Mouse (Mus musculus): Measurements from ENCODE around the gene Ep400. TPM values are rescaled to one million over a fixed set of nuclear protein-coding genes. Genes with fewer than 3 reads are reported as not detected.
A peak's percentile ranks its signal among the peaks of the same experiment; 100 is the strongest.
"Not testable (repeated sequence)": the region's sequence is repeated elsewhere in the genome, so short reads cannot be mapped to it uniquely, and the experiment has no call there.

Gene Ep400
- polyA plus RNA-seq, 1 experiment from 2014 or later: 57.2 TPM

- not testable (repeated sequence) for H3K4me3 ChIP-seq; H3K27ac ChIP-seq; H3K27me3 ChIP-seq (replicated peaks); H3K4me1 ChIP-seq; H3K4me2 ChIP-seq (replicated peaks); H3K9me3 ChIP-seq; H3K9ac ChIP-seq; ATAC-seq (ENCODE audit: low FRiP score, low read depth)
- H3K36me3 ChIP-seq: peaks cover 65% of the 10 kb centered on the region
- WGBS: 88% methylated on average over 1 of the region's 1 CpGs
These were observed 49.1 kb downstream of the Ep400 start for GRCm38 (mm10) chr5:110721463-110721862.

- ATAC-seq (ENCODE audit: low FRiP score, low read depth): no peak
- Histone ChIP-seq H3K9ac (no peak overlapping the region), H3K36me3 (peaks cover 49% of the 10 kb centered on the region), H3K27ac (no peak overlapping the region), H3K9me3 (no peaks in the 10 kb centered on the region), H3K27me3 (replicated peaks) (no peaks in the 10 kb centered on the region), H3K4me3 (no peak overlapping the region), H3K4me2 (replicated peaks) (no peak overlapping the region), H3K4me1 (no peaks in the 10 kb centered on the region)
- 93% methylated on average over 2 of the region's 2 CpGs for WGBS
These were observed 59.1 kb downstream of the Ep400 start for GRCm38 (mm10) chr5:110711455-110711854.

- Histone ChIP-seq H3K27me3 (replicated peaks) (no peaks in the 10 kb centered on the region), H3K27ac (no peak overlapping the region), H3K4me2 (replicated peaks) (no peak overlapping the region), H3K4me1 (no peaks in the 10 kb centered on the region), H3K4me3 (no peak overlapping the region), H3K36me3 (peaks cover 70% of the 10 kb centered on the region), H3K9me3 (no peaks in the 10 kb centered on the region), H3K9ac (no peak overlapping the region)
- no peak for ATAC-seq (ENCODE audit: low FRiP score, low read depth)
- WGBS: 94% methylated on average over 4 of the region's 4 CpGs
These were observed 61.3 kb downstream of the Ep400 start for GRCm38 (mm10) chr5:110709256-110709655.

- ATAC-seq (ENCODE audit: low FRiP score, low read depth): no peak
- no peak overlapping the region for H3K4me2 ChIP-seq (replicated peaks)
- 85% methylated on average over 1 of the region's 1 CpGs for WGBS
- no peaks in the 10 kb centered on the region for H3K9me3 ChIP-seq
- H3K36me3 ChIP-seq: peaks cover 94% of the 10 kb centered on the region
- no peak overlapping the region for H3K9ac ChIP-seq
- no peak overlapping the region for H3K4me3 ChIP-seq
- H3K27ac ChIP-seq: no peak overlapping the region
- no peaks in the 10 kb centered on the region for H3K4me1 ChIP-seq
- H3K27me3 ChIP-seq (replicated peaks): no peaks in the 10 kb centered on the region
These were observed 66.5 kb downstream of the Ep400 start for GRCm38 (mm10) chr5:110704004-110704403.

GRCm38 (mm10) chr5:110698617-110699016, 71.9 kb downstream of the Ep400 start:
- Histone ChIP-seq H3K27ac (no peak overlapping the region), H3K9me3 (no peaks in the 10 kb centered on the region), H3K27me3 (replicated peaks) (no peaks in the 10 kb centered on the region), H3K4me1 (no peaks in the 10 kb centered on the region), H3K9ac (no peak overlapping the region), H3K36me3 (peaks cover 92% of the 10 kb centered on the region), H3K4me3 (no peak overlapping the region), H3K4me2 (replicated peaks) (no peak overlapping the region)
- WGBS: 81% methylated on average over 4 of the region's 4 CpGs
- no peak for ATAC-seq (ENCODE audit: low FRiP score, low read depth)

GRCm38 (mm10) chr5:110682041-110682440, 88.5 kb downstream of the Ep400 start:
- H3K27me3 ChIP-seq (replicated peaks): no peaks in the 10 kb centered on the region
- H3K27ac ChIP-seq: no peak overlapping the region
- H3K36me3 ChIP-seq: peaks cover 91% of the 10 kb centered on the region
- H3K4me3 ChIP-seq: no peak overlapping the region
- no peaks in the 10 kb centered on the region for H3K4me1 ChIP-seq
- H3K9ac ChIP-seq: no peak overlapping the region
- no peak overlapping the region for H3K4me2 ChIP-seq (replicated peaks)
- no peaks in the 10 kb centered on the region for H3K9me3 ChIP-seq
- no peak for ATAC-seq (ENCODE audit: low FRiP score, low read depth)
- 94% methylated on average over 8 of the region's 8 CpGs for WGBS

GRCm38 (mm10) chr5:110665486-110666121, 104.9 kb downstream of the Ep400 start:
- Histone ChIP-seq H3K4me3 (no peak overlapping the region), H3K9ac (no peak overlapping the region), H3K4me1 (no peaks in the 10 kb centered on the region), H3K36me3 (peaks cover 86% of the 10 kb centered on the region), H3K4me2 (replicated peaks) (no peak overlapping the region), H3K27ac (no peak overlapping the region), H3K27me3 (replicated peaks) (no peaks in the 10 kb centered on the region), H3K9me3 (no peaks in the 10 kb centered on the region)
- 66% methylated on average over 6 of the region's 6 CpGs for WGBS
- ATAC-seq (ENCODE audit: low FRiP score, low read depth): no peak

GRCm38 (mm10) chr5:110664750-110665269, 105.7 kb downstream of the Ep400 start:
- H3K4me2 ChIP-seq (replicated peaks): no peak overlapping the region
- H3K36me3 ChIP-seq: peaks cover 86% of the 10 kb centered on the region

GRCm38 (mm10) chr5:110664041-110664440, 106.5 kb downstream of the Ep400 start:
- Histone ChIP-seq H3K4me2 (replicated peaks) (no peak overlapping the region), H3K4me3 (no peak overlapping the region), H3K9ac (no peak overlapping the region), H3K36me3 (peaks cover 87% of the 10 kb centered on the region), H3K27me3 (replicated peaks) (no peaks in the 10 kb centered on the region), H3K4me1 (no peaks in the 10 kb centered on the region), H3K9me3 (no peaks in the 10 kb centered on the region), H3K27ac (no peak overlapping the region)
- ATAC-seq (ENCODE audit: low FRiP score, low read depth): no peak
- WGBS: 95% methylated on average over 2 of the region's 2 CpGs

More at GRCm38 (mm10) chr5:110664750-110665269, 105.7 kb downstream of the Ep400 start:
- H3K4me3 ChIP-seq: no peak overlapping the region
- no peaks in the 10 kb centered on the region for H3K27me3 ChIP-seq (replicated peaks)
- no peak overlapping the region for H3K27ac ChIP-seq
- ATAC-seq (ENCODE audit: low FRiP score, low read depth): no peak
- WGBS: 92% methylated on average over 2 of the region's 2 CpGs
- no peaks in the 10 kb centered on the region for H3K9me3 ChIP-seq
- no peaks in the 10 kb centered on the region for H3K4me1 ChIP-seq
- H3K9ac ChIP-seq: no peak overlapping the region

GRCm38 (mm10) chr5:110659682-110660081, 110.8 kb downstream of the Ep400 start:
- H3K36me3 ChIP-seq: peaks cover 88% of the 10 kb centered on the region
- H3K9ac ChIP-seq: no peak overlapping the region
- no peak for ATAC-seq (ENCODE audit: low FRiP score, low read depth)
- H3K4me2 ChIP-seq (replicated peaks): no peak overlapping the region
- no peak overlapping the region for H3K27ac ChIP-seq
- no peaks in the 10 kb centered on the region for H3K4me1 ChIP-seq
- H3K9me3 ChIP-seq: no peaks in the 10 kb centered on the region
- no peaks in the 10 kb centered on the region for H3K27me3 ChIP-seq (replicated peaks)
- no peak overlapping the region for H3K4me3 ChIP-seq

GRCm38 (mm10) chr5:110653686-110654085, 116.8 kb downstream of the Ep400 start:
- peak overlapping the region; percentile 86 for H3K4me2 ChIP-seq (replicated peaks)
- no peak overlapping the region for H3K27ac ChIP-seq
- WGBS: 2% methylated on average over 37 of the region's 37 CpGs
- no peaks in the 10 kb centered on the region for H3K9me3 ChIP-seq
- H3K36me3 ChIP-seq: peaks cover 72% of the 10 kb centered on the region
- H3K4me1 ChIP-seq: peaks cover 16% of the 10 kb centered on the region
- H3K4me3 ChIP-seq: peak overlapping the region; percentile 89
- peak; percentile 64 for ATAC-seq (ENCODE audit: low FRiP score, low read depth)
- H3K27me3 ChIP-seq (replicated peaks): no peaks in the 10 kb centered on the region
- H3K9ac ChIP-seq: peak overlapping the region; percentile 82

GRCm38 (mm10) chr5:110652719-110653648, 117.5 kb downstream of the Ep400 start, which contains the start of the genes Noc4l and Ddx51:
TSS of gene Noc4l (minus strand) at chr5:110653417.
TSS of gene Ddx51 (plus strand) at chr5:110653451.
- H3K27ac ChIP-seq: no peak within 1 kb of the TSS
- H3K4me2 ChIP-seq (replicated peaks): peak within 1 kb of the TSS; percentile 86
- peaks cover 72% of the 10 kb centered on the region for H3K36me3 ChIP-seq
- ATAC-seq (ENCODE audit: low FRiP score, low read depth): peak; percentile 80
- H3K9ac ChIP-seq: peak within 1 kb of the TSS; percentile 82
- peak within 1 kb of the TSS; percentile 89 for H3K4me3 ChIP-seq
- no peaks in the 10 kb centered on the region for H3K27me3 ChIP-seq (replicated peaks)
- H3K9me3 ChIP-seq: no peaks in the 10 kb centered on the region
- 1% methylated on average over 91 of the region's 91 CpGs for WGBS
- peaks cover 16% of the 10 kb centered on the region for H3K4me1 ChIP-seq
